Mouse (Mus musculus): ENCODE data around the gene Rtca. TPM values are rescaled to one million over a fixed set of nuclear protein-coding genes. Genes with fewer than 3 reads are reported as not detected.

The Rtca gene
- total RNA-seq, 1 experiment from 2014 or later = 25.5 TPM

GRCm38 (mm10) chr3:116480119-116480518, 27.9 kb downstream of the Rtca start:
- no peak for ATAC-seq (ENCODE audit: extremely low read depth, insufficient number of reproducible peaks, low FRiP score, poor library complexity, severe bottlenecking)

- ATAC-seq (ENCODE audit: extremely low read depth, insufficient number of reproducible peaks, low FRiP score, poor library complexity, severe bottlenecking) = no peak
These were observed 30.7 kb downstream of the Rtca start for GRCm38 (mm10) chr3:116477351-116477750.

- ATAC-seq (ENCODE audit: extremely low read depth, insufficient number of reproducible peaks, low FRiP score, poor library complexity, severe bottlenecking) = no peak
These were observed 31.2 kb downstream of the Rtca start for GRCm38 (mm10) chr3:116476686-116477298.

- ATAC-seq (ENCODE audit: extremely low read depth, insufficient number of reproducible peaks, low FRiP score, poor library complexity, severe bottlenecking) = no peak
These were observed 33.4 kb downstream of the Rtca start for GRCm38 (mm10) chr3:116474602-116475001.

GRCm38 (mm10) chr3:116465709-116466108, 42.3 kb downstream of the Rtca start:
- ATAC-seq (ENCODE audit: extremely low read depth, insufficient number of reproducible peaks, low FRiP score, poor library complexity, severe bottlenecking) = peak; percentile 48; the same call in 1 of the 2 replicates

GRCm38 (mm10) chr3:116464318-116464717, 43.7 kb downstream of the Rtca start:
- no peak for ATAC-seq (ENCODE audit: extremely low read depth, insufficient number of reproducible peaks, low FRiP score, poor library complexity, severe bottlenecking)

- no peak for ATAC-seq (ENCODE audit: extremely low read depth, insufficient number of reproducible peaks, low FRiP score, poor library complexity, severe bottlenecking)
These were observed 47.0 kb downstream of the Rtca start for GRCm38 (mm10) chr3:116461053-116461452.

GRCm38 (mm10) chr3:116454529-116454928, 53.5 kb downstream of the Rtca start:
- ATAC-seq (ENCODE audit: extremely low read depth, insufficient number of reproducible peaks, low FRiP score, poor library complexity, severe bottlenecking) = no peak

GRCm38 (mm10) chr3:116450741-116451140, 57.3 kb downstream of the Rtca start:
- ATAC-seq (ENCODE audit: extremely low read depth, insufficient number of reproducible peaks, low FRiP score, poor library complexity, severe bottlenecking) = no peak

- ATAC-seq (ENCODE audit: extremely low read depth, insufficient number of reproducible peaks, low FRiP score, poor library complexity, severe bottlenecking) = no peak
These were observed 63.7 kb downstream of the Rtca start for GRCm38 (mm10) chr3:116444327-116444726.

GRCm38 (mm10) chr3:116442788-116443187, 65.2 kb downstream of the Rtca start:
- no peak for ATAC-seq (ENCODE audit: extremely low read depth, insufficient number of reproducible peaks, low FRiP score, poor library complexity, severe bottlenecking)

GRCm38 (mm10) chr3:116441518-116442205, 66.3 kb downstream of the Rtca start:
- no peak for ATAC-seq (ENCODE audit: extremely low read depth, insufficient number of reproducible peaks, low FRiP score, poor library complexity, severe bottlenecking)

GRCm38 (mm10) chr3:116440066-116440997, 67.7 kb downstream of the Rtca start:
- no peak for ATAC-seq (ENCODE audit: extremely low read depth, insufficient number of reproducible peaks, low FRiP score, poor library complexity, severe bottlenecking)

Other genes starting within 250 kb of the Rtca start
- 30.1 and 33.1 TPM in 2 replicates for gene Cdc14a, start 84.2 kb downstream of the Rtca start, total RNA-seq (2017)
- 8.6 and 8.8 TPM in 2 replicates for gene Dbt, start 4.9 kb upstream of the Rtca start, total RNA-seq (2017)
- gene Lrrc39, start 54.8 kb upstream of the Rtca start, total RNA-seq (2017) = 0.61 and 1.2 TPM in 2 replicates
- 19.8 and 23.4 TPM in 2 replicates for gene Sass6, start 86.8 kb upstream of the Rtca start, total RNA-seq (2017)
- gene Trmt13, start 106.4 kb upstream of the Rtca start, total RNA-seq (2017) = 48.3 and 55.2 TPM in 2 replicates
- gene Mfsd14a, start 154.5 kb upstream of the Rtca start, total RNA-seq (2017) = 83.7 and 85.7 TPM in 2 replicates
- gene Gm43191, start 173.1 kb upstream of the Rtca start, total RNA-seq (2017) = not detected in 2 replicates
- gene Slc35a3, start 204.6 kb upstream of the Rtca start, total RNA-seq (2017) = 34.6 and 40.2 TPM in 2 replicates

Data from neutrophil, adult 5-6 weeks (primary cell).